Mouse (Mus musculus) layer of hippocampus, adult 18-20 months (tissue): ENCODE data around the gene Gm49027. TPM values are rescaled to one million over a fixed set of nuclear protein-coding genes. Genes with fewer than 3 reads are reported as not detected.

Experiments used
- DNase-seq, 2 experiments: peaks; one replicate each; pipeline ENCODE4 v3.0.0; 2022; ENCODE audit warnings: low spot score in 2 of 2
- microRNA-seq, 2 experiments: library from miRNA; unstranded; fragments of <30 nt; microRNA quantifications; one replicate each; pipeline ENCODE4 v1.2.0; 2021
- total RNA-seq, 2 experiments: library from RNA; stranded (reverse); gene quantifications; 2 replicates each; pipeline ENCODE4 v1.2.3; 2021

Gene Gm49027
- total RNA-seq, 2 experiments from 2014 or later, result 2.2 to 5.0 TPM

DNA sequence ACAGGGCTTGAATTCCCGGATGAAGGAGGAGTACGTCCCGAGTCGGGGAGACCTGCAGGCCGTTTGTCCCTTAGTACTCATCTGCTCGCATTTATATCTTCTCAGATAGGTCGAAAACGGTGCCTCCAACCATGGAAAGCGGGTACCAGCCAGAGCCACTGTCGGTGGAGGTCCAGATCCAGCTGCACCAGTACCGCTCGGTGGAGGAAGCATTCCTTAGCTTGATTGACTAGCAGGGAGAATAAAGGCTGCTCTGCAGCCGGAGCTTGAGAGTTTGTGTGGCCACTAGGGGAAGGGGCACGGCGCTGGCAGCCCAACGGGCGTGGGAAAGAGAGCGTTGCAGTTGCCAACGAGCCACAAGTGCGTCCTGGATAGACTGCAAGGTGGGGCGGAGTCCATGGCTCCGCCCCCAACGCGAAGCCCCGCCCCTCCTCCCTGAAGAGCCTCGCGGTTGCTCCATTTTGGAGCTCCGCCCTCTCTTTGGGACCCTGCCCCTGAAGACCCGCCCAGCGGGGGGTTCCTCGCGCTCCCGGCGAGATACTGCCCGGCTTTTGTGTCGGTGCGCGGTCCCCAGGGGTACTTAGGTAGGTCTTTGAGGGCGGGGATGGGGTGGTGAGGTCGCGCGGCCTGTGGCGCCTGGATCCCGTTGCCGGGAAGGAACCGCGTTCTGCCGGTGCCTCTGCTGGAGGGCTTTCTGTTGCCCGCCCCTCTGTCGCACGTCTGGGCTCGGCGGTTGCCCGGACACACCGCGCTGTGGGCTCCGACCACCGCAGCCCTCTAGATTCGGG lies 17.2 kb downstream of the Gm49027 start:
- DNase-seq, result peak; percentile 67 to 86

DNA sequence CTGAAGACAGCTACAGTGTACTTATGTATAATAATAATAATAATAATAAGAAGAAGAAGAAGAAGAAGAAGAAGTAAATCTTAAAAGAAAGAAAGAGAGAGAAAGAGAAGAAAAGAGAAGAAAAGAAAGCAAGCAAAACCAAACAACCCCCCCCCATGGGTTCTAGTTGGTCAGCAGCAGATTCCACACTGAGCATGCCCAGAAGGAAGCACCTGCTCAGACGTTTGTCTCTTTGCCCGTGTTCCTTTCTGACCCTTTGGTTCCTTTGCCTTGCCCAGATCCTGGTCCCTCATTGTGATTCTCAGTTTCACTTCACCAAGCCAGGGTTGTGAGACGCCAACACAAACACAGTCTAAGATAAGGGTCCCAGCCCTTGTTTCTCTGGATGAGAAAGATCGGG lies 23.3 kb downstream of the Gm49027 start:
- no peak for DNase-seq

DNA sequence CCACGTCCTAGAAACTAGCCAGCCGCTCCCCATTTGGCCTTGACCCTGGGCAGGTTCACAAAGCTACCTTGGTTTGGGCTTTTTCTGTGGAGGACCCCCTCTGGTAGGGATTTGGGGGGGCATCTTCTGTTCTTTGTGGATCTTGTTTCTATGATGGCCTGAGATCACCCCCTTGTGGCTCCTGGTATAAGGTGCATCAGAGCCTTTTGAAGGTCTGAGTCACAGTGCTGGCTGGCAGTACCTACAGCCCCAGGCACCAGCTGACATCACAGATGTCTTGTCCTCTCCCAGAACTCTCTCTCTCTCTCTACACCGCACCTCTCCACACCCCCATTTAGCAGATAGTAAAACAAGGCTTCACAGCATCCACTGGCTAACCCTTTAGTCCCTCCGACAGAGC lies 25.6 kb downstream of the Gm49027 start:
- DNase-seq, result peak in 1 of 2 experiments; percentile 74

DNA sequence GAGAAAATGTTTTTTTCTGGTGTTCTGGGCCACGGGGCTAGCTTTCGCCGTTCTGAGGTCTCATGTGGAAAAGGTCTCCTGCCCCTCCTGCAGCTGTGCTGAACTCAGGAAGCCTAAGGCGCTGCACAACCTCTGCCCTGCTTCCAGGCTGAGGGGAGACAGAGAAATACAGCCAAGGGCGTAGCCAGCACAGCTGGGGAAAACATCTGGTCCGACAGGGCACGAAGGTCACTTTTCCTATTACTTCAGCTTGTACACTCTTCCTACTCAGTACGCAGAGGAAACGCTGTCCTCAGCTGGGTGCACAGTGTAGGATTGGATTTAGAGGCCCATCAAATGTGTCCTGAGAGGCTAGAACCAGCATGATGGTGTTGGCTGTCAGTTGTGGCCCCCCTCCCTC lies 35.4 kb downstream of the Gm49027 start:
- no peak for DNase-seq

DNA sequence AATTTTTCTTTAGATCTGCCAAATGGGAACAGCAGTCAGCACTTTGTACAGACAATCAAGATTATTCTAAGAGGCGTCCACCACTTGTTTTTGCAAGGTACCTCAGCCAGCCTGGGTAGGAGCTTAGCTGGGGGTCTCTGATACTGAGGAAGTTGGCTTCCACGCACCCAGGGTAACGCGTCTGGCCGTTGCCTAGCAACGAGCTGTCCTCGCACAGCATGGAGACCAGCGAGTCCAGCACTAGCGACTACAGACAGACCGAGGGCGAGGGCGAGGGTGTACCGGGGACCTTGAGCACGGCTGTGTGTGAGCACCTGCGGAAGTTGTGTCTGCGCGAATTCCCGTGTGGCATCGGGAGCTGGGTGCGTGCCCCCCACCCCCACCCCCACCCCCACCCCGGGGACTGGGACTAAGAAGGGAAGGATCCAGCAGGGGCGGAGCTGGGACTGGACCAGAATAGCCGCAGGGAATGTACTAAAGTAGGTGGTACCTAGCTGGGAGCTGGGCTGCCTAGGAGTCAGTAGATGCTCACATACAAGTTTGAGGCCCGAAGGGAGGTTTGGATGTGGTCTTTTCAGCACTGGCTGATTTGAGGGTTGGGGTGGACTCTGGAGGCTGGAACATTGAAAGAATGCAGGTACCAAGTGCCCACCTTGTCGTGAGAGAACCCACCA lies 36.0 kb downstream of the Gm49027 start, which contains the start of the genes Lrrc43 and Il31:
Gene Lrrc43, plus strand, starts transcription at position 194 of the 674 bp plus-strand sequence.
Gene Il31, minus strand, starts transcription at position 378 of the 674 bp plus-strand sequence.
- no peak for DNase-seq

DNA sequence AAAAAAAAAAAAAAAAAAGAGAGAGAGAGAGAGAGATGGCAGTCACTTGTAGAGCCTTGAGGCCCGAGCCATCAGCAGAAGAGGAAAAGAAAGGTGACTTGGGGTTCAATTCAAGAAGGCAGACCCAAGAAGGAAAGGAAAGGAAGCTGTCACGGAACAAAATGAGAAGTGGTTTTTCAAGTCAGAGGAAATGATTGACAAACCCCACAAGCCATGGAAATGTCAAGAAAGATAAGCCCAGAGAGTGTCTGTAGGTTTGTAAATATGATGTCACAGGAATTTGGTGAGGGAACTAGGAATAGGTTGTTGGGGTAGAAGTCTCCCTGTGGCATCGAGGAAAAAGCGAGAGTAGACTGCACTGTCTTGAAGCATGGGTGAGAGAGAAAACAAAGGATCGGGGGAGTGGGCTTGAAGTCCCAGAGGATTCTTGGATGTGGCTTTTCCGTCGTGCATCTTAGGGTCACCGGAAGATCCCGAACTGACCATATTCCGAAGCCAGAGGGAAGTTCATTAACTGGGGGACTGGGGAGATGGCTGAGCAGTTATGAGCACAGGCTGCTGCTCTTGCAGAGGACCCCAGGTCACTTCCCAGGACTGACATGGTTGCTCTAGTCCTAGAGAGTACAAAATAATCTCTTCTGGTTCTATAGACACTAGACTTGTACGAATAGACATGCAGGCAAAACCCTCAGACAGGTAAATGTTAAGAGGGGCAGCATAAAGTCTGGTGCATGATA lies 37.5 kb downstream of the Gm49027 start:
- DNase-seq, result no peak

DNA sequence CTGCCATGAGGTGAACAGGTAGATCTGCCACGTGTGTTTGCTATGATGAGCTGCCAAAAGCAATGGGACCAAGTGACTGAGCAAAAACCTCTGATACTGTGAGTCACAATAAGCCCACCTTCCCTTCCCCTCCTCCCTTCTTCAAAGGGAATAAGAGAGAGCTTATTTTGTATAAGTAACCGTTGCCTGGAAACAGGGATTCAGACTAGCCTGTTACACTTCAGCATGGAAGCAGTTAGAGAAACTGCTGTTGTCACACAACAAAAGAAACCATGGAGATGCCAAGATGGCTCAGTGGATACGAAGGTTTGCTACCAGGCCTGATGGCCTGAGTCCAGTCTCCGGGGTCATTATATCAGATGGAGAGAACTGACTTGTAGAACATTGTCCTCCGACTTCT lies 51.5 kb downstream of the Gm49027 start:
- no peak for DNase-seq

DNA sequence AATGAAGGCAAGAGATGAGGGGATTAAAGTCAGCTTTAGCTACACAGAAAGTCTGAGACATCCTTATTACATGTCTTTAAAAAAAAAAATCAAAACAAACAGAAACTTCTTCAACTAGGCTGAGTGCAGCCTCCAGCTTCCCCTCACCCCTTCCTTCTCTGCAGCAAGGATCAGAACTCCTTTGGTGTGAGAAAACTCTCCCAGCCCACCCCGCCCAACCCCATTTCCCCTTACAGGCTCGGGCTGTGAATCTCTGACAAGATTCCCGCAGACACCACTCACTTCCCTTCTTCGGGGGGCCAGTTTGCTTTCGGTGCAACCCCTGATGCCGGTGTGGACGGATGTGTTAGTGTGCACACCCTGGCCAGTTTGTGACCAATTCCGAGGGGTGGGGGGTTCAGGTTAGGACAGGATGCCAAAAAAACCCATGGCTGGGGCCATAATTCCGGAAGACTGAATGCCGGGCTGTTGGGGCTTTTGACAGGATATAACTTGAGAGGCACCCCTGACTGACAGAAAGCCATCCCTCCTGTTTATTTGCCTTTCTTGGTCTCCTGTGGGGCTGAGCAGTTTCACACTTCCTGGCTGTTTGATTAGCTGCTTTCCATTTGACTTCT lies 54.4 kb downstream of the Gm49027 start:
- no peak for DNase-seq

DNA sequence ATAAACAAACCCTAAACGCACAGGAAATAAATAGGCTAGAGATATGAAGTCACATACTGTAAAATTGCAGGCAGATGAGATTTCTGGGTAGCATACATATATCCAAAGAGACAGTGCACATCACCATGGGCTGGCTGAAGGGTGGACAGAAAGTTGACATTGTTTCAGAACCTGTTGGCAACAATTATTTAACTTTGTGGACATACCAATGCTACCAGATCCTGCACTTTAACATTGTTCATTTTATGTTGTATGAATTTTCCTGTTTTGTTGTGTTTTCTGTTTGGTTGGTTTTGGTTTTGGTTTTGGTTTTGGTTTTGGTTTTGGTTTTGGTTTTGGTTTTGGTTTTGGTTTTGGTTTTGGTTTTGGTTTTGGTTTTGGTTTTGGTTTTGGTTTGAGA lies 60.6 kb downstream of the Gm49027 start:
- no peak for DNase-seq

Small RNA genes lying within 50 kb of the gene (microRNA-seq; reads per million reads assigned to microRNA genes)
- 0.78 to 0.99 reads per million in 2 experiments for gene Mir7647

Other genes with a start within 250 kb of the Gm49027 start
- 10 to 100 TPM; 66.1 to 66.3 TPM for gene Bcl7a, start 181.7 kb downstream of the Gm49027 start, total RNA-seq
- gene Mlxip, start 130.7 kb downstream of the Gm49027 start, total RNA-seq, result 10 to 100 TPM; 15.4 to 20.6 TPM
- gene Lrrc43, start 36.2 kb downstream of the Gm49027 start, total RNA-seq, result under 1 TPM; 0.79 TPM
- not detected for gene Il31, start 36.0 kb downstream of the Gm49027 start, total RNA-seq
- under 1 TPM; 0.52 to 0.68 TPM for gene B3gnt4, start 15.0 kb downstream of the Gm49027 start, total RNA-seq
- 10 to 100 TPM; 30.9 to 32.0 TPM for gene Diablo, start 1.3 kb downstream of the Gm49027 start, total RNA-seq
- gene Vps33a, start 47.5 kb upstream of the Gm49027 start, total RNA-seq, result 10 to 100 TPM; 93.0 to 96.5 TPM
- gene Clip1, start 159.1 kb upstream of the Gm49027 start, total RNA-seq, result 100 to 1,000 TPM; 127 to 137 TPM
- 10 to 100 TPM; 51.1 to 55.8 TPM for gene Zcchc8, start 195.6 kb upstream of the Gm49027 start, total RNA-seq
- 10 to 100 TPM; 97.4 to 99.3 TPM for gene Rsrc2, start 223.9 kb upstream of the Gm49027 start, total RNA-seq
- 1 to 10 TPM; 1.8 to 3.5 TPM for gene Kntc1, start 224.2 kb upstream of the Gm49027 start, total RNA-seq